Mouse (Mus musculus): ENCODE measurements at regions not wholly inside any gene's neighbourhood (a gene's known extent, or its start where the extent isn't known, plus 50 kb on each side); places are given as distances from the start of the nearest gene placed in this dataset.

DNA sequence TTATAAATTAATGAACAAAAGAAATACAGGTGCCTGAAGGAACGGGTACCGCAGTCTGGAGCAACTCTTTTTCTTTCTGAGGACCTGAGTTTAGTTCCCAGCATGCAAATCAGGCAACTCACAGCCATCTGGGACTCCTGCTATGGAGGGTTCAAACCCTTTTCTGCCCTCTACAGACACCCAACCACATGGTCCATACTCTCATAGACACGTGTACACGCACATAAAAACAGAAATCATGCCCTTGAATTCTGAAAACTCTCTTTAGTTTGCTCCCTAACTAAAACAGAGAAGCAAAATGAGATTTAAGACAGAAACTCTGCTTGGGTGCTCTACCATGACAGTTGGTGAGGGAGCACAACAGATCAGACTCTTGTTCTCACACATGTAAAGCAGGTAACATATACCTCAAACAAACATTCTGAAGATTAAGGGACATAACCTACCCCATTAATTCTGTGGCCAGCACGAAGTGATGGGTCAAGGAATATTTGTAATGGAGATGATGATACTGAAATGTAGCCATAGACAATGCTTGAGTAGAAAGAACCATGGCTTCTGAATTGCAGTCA, 233.3 kb downstream of the Gm7489 start:
- H3K4me3 ChIP-seq: no peak overlapping the region
- no peak overlapping the region for H3K27ac ChIP-seq
- TF ChIP-seq CTCF (IDR thresholded peaks at IDR 0.05): no peak
- intact Hi-C loops (cut with DNase I): no loop called here
- DNase-seq: no peak

DNA sequence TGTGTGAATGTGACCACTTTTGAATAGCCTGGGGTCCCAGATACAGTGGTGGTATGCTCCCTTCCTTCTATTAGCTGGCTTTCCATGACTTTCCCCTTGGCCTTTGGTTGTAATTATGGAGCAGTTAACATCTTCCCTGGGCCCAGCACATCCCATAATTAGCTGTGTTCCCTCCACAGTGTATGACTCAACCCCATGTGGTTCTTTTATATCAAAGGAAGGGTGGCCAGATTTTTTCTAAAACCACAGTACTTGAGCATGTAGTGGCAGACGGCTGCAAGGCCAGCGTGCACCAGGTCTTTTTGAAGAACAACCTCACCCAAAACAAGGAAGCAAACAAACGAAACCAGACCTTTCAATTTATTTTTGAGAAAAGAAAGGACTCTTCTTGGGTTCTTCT, 235.8 kb downstream of the Gm7489 start:
- Histone ChIP-seq H3K27ac (no peak overlapping the region), H3K4me3 (no peak overlapping the region)
- intact Hi-C loops (cut with DNase I): no loop called here
- no peak for DNase-seq
- no peak for TF ChIP-seq CTCF (IDR thresholded peaks at IDR 0.05)

DNA sequence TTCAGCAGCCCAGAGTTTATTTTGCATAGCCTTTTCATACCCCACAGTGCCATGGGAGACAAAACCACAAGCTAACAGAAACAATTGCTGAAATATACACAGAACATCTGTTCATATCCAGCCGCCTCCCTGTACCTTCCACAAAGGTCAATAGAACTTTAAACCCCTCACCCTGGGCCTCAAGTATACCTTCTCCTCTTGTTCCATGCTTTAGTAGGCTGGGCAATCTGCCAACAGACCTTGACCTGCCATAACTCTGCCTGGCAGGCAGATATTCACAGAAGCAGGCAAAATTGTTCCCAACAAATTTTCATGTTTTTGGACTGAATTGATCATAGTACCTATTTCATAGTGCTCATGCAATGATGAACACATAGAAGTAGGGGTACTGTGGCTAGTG, 279.6 kb downstream of the Gm7489 start:
- no peak for DNase-seq
- TF ChIP-seq CTCF (IDR thresholded peaks at IDR 0.05): no peak
- intact Hi-C loops (cut with DNase I): no loop called here
- Histone ChIP-seq H3K27ac (no peak overlapping the region), H3K4me3 (no peak overlapping the region)

DNA sequence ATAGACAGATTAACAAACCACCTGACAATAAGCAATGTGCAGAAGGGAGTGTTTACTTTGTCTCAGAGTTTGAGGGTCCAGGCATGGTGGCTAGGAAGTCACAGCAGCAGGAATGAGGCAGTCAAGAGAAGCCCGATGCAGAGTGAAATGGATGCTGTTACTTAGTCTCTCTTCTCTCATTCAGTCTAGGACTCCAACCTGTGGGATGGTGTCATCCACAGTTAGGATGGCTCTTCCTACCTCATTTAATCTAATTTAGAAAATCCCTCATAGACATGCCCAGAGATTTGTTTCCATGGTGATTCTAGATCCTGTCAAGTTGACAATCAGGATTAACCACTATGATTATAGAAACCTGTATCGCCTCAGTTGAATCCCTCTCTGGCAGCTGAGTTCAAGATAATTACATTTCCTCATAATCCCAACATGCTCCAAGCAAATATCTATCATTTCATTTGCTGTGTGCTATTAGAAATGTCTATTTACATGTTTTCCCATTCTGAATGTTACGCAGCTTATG, 283.2 kb downstream of the Gm7489 start:
- Histone ChIP-seq H3K27ac (no peak overlapping the region), H3K4me3 (no peak overlapping the region)
- no peak for TF ChIP-seq CTCF (IDR thresholded peaks at IDR 0.05)
- intact Hi-C loops (cut with DNase I): no loop called here
- DNase-seq: no peak

DNA sequence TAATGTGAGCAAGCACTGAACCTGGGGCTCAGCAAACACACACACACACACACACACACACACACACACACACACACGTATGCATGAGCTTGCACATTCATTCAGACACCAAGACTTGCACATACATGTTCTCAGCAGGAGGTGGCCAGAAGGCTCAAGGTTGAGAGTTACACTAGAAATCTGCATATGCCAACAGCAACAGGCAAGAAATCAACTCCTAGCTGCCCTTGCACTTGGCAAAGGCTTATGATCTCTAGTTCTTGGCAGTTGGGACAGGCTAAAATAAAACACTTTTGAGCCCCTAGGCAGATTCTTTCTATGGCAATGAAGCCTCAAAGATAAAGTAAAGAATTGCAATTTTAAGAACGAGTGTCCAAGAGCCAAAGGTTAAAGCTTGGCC, 292.5 kb downstream of the Gm7489 start:
- H3K27ac ChIP-seq: no peak overlapping the region
- DNase-seq: no peak
- TF ChIP-seq CTCF (IDR thresholded peaks at IDR 0.05): no peak
- intact Hi-C loops (cut with DNase I): no loop called here
- H3K4me3 ChIP-seq: no peak overlapping the region

DNA sequence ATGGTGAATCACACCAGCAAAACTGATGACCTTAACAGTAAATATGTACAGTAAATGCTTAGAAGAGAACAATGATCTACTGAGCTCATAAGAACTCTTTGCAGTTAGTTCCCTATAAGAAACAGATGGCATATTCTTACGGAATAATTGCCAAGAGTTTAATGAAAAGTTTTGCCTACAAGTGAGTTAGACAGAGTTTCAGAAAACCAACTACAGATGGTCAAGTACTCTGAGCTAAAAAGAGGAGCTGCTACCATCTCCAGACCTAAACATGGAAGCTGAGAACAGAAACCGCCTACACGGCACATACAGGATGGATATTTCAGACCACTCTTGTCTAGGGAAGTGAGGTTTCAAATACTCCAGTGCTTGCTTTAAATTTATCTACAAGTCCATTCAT, 293.1 kb downstream of the Gm7489 start:
- Histone ChIP-seq H3K27ac (no peak overlapping the region), H3K4me3 (no peak overlapping the region)
- TF ChIP-seq CTCF (IDR thresholded peaks at IDR 0.05): no peak
- DNase-seq: no peak
- intact Hi-C loops (cut with DNase I): no loop called here

Data from gastrocnemius, adult 2 months (tissue).